Mouse (Mus musculus): ENCODE results near the gene Ascc1.

DNA sequence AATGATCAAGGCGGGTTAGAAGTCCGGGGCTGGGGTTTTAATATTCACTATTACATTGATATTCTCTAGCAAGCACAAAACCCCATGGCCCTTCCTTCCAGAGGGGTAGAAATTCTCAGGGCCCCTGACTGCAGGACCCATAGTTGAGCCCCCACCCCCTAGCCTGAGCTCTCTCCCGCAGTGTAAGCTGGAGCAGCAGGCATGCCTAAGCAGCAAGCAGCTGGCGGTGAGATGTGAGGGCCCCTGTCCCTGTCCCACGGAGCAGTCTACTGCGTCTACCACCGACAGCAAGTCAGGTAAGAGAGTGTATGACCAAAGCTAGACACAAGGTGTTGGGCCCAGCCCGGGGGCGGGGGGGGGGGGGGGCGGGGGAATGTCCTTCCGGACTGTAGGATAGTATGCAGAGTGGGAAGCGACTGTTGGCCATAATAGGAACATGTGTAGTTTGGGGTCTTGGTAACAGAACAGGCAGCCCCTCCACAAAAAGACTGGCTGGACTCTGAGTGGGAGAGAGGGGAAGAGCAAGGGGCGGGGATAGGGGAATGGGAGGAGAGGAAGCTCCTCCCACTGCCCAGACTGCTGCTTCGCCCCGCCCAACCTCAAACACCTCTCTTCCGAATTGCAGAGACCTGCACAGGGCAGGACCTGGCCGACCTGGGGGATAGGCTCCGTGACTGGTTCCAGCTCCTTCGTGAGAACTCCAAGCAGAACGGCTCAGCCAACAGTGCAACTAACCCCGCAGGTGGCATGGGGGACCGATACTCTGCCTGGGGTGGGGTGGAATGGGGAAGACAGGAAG lies 123.1 kb downstream of the Ascc1 start:
- TF ChIP-seq CTCF (IDR thresholded peaks at IDR 0.05; ENCODE audit: low read depth), result no peak
- TF ChIP-seq EP300 (IDR thresholded peaks at IDR 0.05; ENCODE audit: low read depth), result no peak
